ENCODE assay signal across 8 mouse cellular contexts in genomic region chr2:30594641-30595379, GRCm38 (mm10). TPM values are rescaled to one million over a fixed set of nuclear protein-coding genes. Genes with fewer than 3 reads are reported as not detected.
DNase-seq lines count a peak whose midpoint lies in the region; ATAC-seq lines count a peak whose summit lies in the region.

Gene Cstad (plus strand): TSS chr2:30595040.

- no peaks in the 10 kb centered on the region for H3K36me3 ChIP-seq in limb, embryonic 10.5 days
- H3K36me3 ChIP-seq in midbrain, embryonic 11.5 days (ENCODE audit: control insufficient read depth, insufficient read depth, low read length) = no peaks in the 10 kb centered on the region

- peak; percentile 67 for DNase-seq in urinary bladder, postnatal 14 days (ENCODE audit: low spot score)
- DNase-seq in urinary bladder, postnatal 10 days (ENCODE audit: low spot score) = no peak
- DNase-seq in embryo, embryonic 11.5 days (ENCODE audit: low read depth, low spot score) = peak; percentile 62
- peak; percentile 84 to 88 for DNase-seq in heart, adult 18-20 months
- peak; percentile 69 for DNase-seq in kidney, adult 18-20 months
- peak; percentile 91 for DNase-seq in limb, embryonic 10.5 days (ENCODE audit: low spot score)
- peak; percentile 98 for DNase-seq in midbrain, embryonic 11.5 days (ENCODE audit: low spot score, missing footprints)
- peak; percentile 80 for DNase-seq in skeletal muscle tissue, adult 2 months (ENCODE audit: low read depth, low spot score)

- peak; percentile 83 for ATAC-seq in midbrain, embryonic 11.5 days (ENCODE audit: low FRiP score)

- peak within 1 kb of the TSS; percentile 61 for H3K4me3 ChIP-seq in limb, embryonic 10.5 days
- H3K4me3 ChIP-seq in midbrain, embryonic 11.5 days (ENCODE audit: low read depth, low read length) = peak within 1 kb of the TSS; percentile 45

- no peaks in the 10 kb centered on the region for H3K27me3 ChIP-seq in limb, embryonic 10.5 days (ENCODE audit: low read depth, poor library complexity, severe bottlenecking)
- no peaks in the 10 kb centered on the region for H3K27me3 ChIP-seq in midbrain, embryonic 11.5 days (ENCODE audit: control insufficient read depth, insufficient read depth, low read length)

- no peaks in the 10 kb centered on the region for H3K9me3 ChIP-seq in limb, embryonic 10.5 days (replicated peaks)
- H3K9me3 ChIP-seq in midbrain, embryonic 11.5 days (ENCODE audit: control insufficient read depth, low read length) = no peaks in the 10 kb centered on the region

- 1% methylated on average over 39 of the region's 39 CpGs for WGBS in limb, embryonic 10.5 days
- under 1% methylated on average over 36 of the region's 39 CpGs for WGBS in midbrain, embryonic 11.5 days

- H3K27ac ChIP-seq in limb, embryonic 10.5 days = peak within 1 kb of the TSS; percentile 96
- peak within 1 kb of the TSS; percentile 92 for H3K27ac ChIP-seq in midbrain, embryonic 11.5 days (ENCODE audit: low read depth, low read length)

- H3K9ac ChIP-seq in midbrain, embryonic 11.5 days (ENCODE audit: low read length) = peak within 1 kb of the TSS; percentile 62

- peaks cover 54% of the 10 kb centered on the region for H3K4me1 ChIP-seq in limb, embryonic 10.5 days
- H3K4me1 ChIP-seq in midbrain, embryonic 11.5 days (ENCODE audit: control insufficient read depth, insufficient read depth, low read length) = peaks cover 16% of the 10 kb centered on the region

- H3K4me2 ChIP-seq in midbrain, embryonic 11.5 days = peak within 1 kb of the TSS; percentile 46

RNA-seq across cellular contexts. Expression of gene Cstad, which starts in this region (rescaled TPM):
- total RNA-seq in heart, adult 18-20 months (2021) = 1 to 10 TPM in 1 of 2 experiments, under 1 TPM in 1; 0.57 to 1.2 TPM
- polyA plus RNA-seq in limb, embryonic 10.5 days (2016; fragmentation: Nextera tagmentation; extraction: Ambion mirVana) = 0.55 and 0.95 TPM in 2 replicates
- 0.21 and 0.74 TPM in 2 replicates for polyA plus RNA-seq in midbrain, embryonic 11.5 days (2014; fragmentation: Nextera tagmentation; extraction: Ambion mirVana)

Comparison
In these comparisons a context has a peak if more than half of its experiments do, and no peak if none do; other contexts are left out.
1. Peak in DNase-seq, H3K4me3 ChIP-seq and H3K27ac ChIP-seq in limb, embryonic 10.5 days; RNA of the gene not detected or under 1 TPM.
2. Peak in DNase-seq, ATAC-seq, H3K4me3 ChIP-seq, H3K27ac ChIP-seq, H3K9ac ChIP-seq and H3K4me2 ChIP-seq in midbrain, embryonic 11.5 days; RNA of the gene not detected or under 1 TPM.